Mouse (Mus musculus): ENCODE data around the gene Nae1. TPM values are rescaled to one million over a fixed set of nuclear protein-coding genes. Genes with fewer than 3 reads are reported as not detected.
"Not testable (repeated sequence)": the region's sequence is repeated elsewhere in the genome, so short reads cannot be mapped to it uniquely, and the experiment has no call there.

Nae1 gene
- 98.6 and 98.9 TPM in 2 replicates for total RNA-seq (2017)

- peak; percentile 88 for ATAC-seq (ENCODE audit: extremely low read depth, insufficient number of reproducible peaks, low FRiP score, poor library complexity, severe bottlenecking)
Measured at GRCm38 (mm10) chr8:104533971-104534778, at the start of gene Nae1, which contains the start of gene Car7. Gene Nae1, minus strand, starts transcription at chr8:104534637. Gene Car7, plus strand, starts transcription at chr8:104534689.

GRCm38 (mm10) chr8:104577606-104578005 is 43.2 kb upstream of the Nae1 start:
- not testable (repeated sequence) for ATAC-seq (ENCODE audit: extremely low read depth, insufficient number of reproducible peaks, low FRiP score, poor library complexity, severe bottlenecking)

GRCm38 (mm10) chr8:104576820-104577219 is 42.4 kb upstream of the Nae1 start:
- ATAC-seq (ENCODE audit: extremely low read depth, insufficient number of reproducible peaks, low FRiP score, poor library complexity, severe bottlenecking): no peak

DNA sequence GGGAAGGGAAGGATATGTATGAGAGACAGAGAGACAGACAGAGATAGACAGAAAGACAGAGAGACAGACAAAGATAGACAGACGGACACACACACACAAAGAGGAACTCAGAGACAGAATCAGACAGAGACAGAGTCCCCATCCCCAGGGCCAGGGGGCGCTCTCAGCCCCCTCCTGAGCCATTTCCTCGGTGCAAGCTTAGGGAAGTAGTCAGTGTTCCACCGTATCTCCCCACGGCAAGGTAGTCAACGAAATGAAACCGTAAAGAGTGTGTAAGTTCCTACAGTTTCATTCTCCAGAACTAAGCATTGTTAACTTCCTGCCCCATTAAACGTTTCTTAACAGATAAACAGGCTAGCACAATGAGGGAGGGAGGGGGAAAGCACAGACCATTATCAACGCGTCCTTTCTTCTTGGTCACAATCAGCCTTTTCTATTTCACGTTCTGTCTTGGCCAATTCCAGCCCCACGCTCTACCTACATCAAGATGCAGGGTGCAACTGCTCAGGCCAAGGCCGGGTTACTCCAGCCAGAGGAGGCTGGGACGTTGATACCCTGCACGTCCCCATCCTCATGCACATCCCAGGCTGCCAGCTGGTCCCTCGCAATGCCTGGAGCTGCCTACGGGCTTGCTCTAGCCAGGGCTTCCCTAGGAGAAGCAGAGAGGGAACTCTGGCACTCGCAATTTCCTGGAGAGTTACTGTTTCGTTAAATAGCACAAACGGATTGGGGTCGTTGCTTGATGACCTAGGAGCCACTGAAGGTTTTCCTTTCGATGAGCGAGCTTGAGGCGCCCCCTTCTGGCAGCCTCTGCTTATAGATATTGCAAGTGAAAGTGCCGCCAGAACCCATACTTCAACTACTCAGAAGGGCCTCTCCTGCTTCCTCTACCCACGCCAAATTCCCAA is 36.3 kb upstream of the Nae1 start:
- ATAC-seq (ENCODE audit: extremely low read depth, insufficient number of reproducible peaks, low FRiP score, poor library complexity, severe bottlenecking): peak; percentile 89

- no peak for ATAC-seq (ENCODE audit: extremely low read depth, insufficient number of reproducible peaks, low FRiP score, poor library complexity, severe bottlenecking)
Measured at GRCm38 (mm10) chr8:104569559-104569958, 35.1 kb upstream of the Nae1 start.

DNA sequence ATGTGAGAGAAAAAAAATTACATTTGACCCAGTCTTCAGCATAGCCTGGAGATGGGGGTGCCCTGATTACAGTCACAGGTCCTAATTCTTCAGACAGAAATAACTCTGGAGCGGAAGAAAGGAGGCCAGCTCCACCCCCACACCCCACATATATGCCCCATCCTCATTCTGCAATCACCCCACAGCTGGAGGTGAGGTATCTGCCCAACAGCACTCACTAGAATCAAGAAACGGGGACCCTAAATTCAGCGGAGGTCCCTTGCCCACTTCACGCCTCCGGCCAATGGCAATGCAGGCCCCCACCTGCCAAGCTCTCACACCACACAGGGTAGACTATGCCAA is 31.0 kb upstream of the Nae1 start:
- no peak for ATAC-seq (ENCODE audit: extremely low read depth, insufficient number of reproducible peaks, low FRiP score, poor library complexity, severe bottlenecking)

DNA sequence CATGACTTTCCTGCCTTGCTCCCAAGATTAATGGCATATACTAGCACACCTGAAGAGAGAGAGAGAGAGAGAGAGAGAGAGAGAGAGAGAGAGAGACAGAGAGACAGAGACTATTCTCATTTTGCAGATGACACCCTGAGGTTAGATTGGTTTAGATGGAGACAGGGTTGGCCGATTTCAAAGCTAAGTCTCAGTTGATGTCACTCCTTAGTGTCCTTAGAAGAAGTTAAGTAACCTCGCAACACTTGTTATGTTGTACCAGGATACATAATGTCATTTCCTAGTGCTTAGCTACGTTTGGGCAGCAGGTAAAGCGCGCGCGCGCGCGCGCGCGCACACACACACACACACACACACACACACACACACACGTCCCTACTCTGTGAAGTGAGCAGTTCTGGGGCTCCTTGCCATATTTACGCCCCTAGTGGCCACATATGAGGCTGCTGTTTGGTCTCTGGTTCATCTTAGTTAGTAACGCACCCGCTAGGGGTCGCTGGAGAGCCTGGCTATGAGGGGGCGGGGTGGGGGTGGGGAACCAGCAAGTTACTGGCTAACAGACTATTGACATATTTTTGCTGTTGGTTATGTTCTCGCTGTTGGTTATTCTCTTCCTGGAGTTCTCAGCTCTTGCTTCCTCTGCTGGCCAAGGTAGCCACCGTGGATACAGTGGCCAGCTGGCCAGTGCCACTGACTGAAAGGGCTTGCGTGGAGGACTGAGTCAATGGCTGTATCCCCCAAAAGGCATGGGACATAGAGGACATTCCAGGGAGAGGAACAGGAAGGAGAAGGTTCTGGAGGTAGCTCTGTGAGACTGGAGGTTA is 30.4 kb upstream of the Nae1 start:
- peak; percentile 99 for ATAC-seq (ENCODE audit: extremely low read depth, insufficient number of reproducible peaks, low FRiP score, poor library complexity, severe bottlenecking)

- ATAC-seq (ENCODE audit: extremely low read depth, insufficient number of reproducible peaks, low FRiP score, poor library complexity, severe bottlenecking): no peak
Measured at GRCm38 (mm10) chr8:104560731-104561130, 26.3 kb upstream of the Nae1 start.

GRCm38 (mm10) chr8:104557226-104557625 is 22.8 kb upstream of the Nae1 start:
- ATAC-seq (ENCODE audit: extremely low read depth, insufficient number of reproducible peaks, low FRiP score, poor library complexity, severe bottlenecking): no peak

DNA sequence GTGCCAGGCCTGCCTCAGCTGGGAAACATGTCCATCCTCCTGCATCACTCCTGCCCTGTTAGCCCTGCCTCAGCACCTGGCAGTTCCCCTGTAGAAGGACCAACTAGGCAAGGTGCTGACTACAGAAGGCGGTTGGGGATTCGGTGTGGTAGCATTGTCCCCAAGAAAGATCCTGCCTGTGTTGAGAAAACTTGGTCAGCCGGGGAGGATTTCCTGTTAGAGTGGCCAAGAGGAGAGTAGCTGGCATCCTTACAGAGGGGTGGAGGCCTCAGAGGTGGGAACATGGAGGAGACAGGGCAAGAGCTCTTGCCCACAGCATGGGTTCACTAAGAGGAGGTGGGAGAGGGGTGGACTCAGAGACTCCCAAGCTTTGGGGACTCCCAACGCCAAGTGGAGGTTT is 20.8 kb upstream of the Nae1 start:
- no peak for ATAC-seq (ENCODE audit: extremely low read depth, insufficient number of reproducible peaks, low FRiP score, poor library complexity, severe bottlenecking)

- ATAC-seq (ENCODE audit: extremely low read depth, insufficient number of reproducible peaks, low FRiP score, poor library complexity, severe bottlenecking): no peak
Measured at GRCm38 (mm10) chr8:104543440-104544045, 9.1 kb upstream of the Nae1 start.

- no peak for ATAC-seq (ENCODE audit: extremely low read depth, insufficient number of reproducible peaks, low FRiP score, poor library complexity, severe bottlenecking)
Measured at GRCm38 (mm10) chr8:104542160-104542559, 7.7 kb upstream of the Nae1 start.

- no peak for ATAC-seq (ENCODE audit: extremely low read depth, insufficient number of reproducible peaks, low FRiP score, poor library complexity, severe bottlenecking)
Measured at GRCm38 (mm10) chr8:104541515-104541880, 7.1 kb upstream of the Nae1 start.

- ATAC-seq (ENCODE audit: extremely low read depth, insufficient number of reproducible peaks, low FRiP score, poor library complexity, severe bottlenecking): no peak
Measured at GRCm38 (mm10) chr8:104540710-104541514, 6.5 kb upstream of the Nae1 start.

DNA sequence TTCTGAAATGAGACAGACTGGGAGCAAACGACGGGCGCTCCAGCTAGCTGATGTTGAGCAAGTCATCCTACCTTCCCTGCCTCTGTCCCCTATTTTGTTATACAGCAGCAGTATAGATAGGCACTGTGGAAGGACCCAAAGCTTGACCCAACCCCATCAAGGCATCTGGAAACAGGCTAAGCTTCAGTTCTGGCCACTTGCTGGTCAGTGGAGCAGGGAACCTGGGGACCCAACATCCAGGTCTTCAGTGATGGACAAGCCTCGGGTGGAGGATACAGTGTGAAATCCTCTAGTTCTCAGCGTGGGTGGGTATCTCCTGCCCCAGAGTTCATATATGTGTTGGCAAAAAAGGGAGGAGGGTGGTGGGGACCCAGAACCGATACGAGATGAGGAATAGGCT is 5.8 kb upstream of the Nae1 start:
- no peak for ATAC-seq (ENCODE audit: extremely low read depth, insufficient number of reproducible peaks, low FRiP score, poor library complexity, severe bottlenecking)

- no peak for ATAC-seq (ENCODE audit: extremely low read depth, insufficient number of reproducible peaks, low FRiP score, poor library complexity, severe bottlenecking)
Measured at GRCm38 (mm10) chr8:104539566-104539965, 5.1 kb upstream of the Nae1 start.

GRCm38 (mm10) chr8:104538896-104539295 is 4.5 kb upstream of the Nae1 start:
- ATAC-seq (ENCODE audit: extremely low read depth, insufficient number of reproducible peaks, low FRiP score, poor library complexity, severe bottlenecking): no peak

DNA sequence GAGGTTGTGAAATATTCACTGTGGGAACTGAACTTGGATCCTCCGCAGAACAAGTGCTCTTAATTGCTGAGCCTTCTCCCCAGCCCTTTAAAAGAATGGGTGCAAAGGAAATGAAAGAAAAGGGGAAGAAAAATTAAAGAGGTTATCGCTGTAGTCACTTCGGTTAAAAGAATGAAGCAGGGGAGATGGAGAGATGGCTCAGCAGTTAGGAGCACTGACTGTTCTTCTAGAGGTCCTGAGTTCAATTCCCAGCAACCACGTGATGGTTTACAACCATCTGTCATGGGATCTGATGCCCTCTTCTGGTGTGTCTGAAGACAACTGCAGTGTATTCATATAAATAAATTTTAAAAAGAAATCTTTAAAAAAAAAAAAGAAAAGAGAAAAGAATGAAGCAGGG is 1.6 kb upstream of the Nae1 start:
- ATAC-seq (ENCODE audit: extremely low read depth, insufficient number of reproducible peaks, low FRiP score, poor library complexity, severe bottlenecking): no peak

Data from neutrophil, adult 5-6 weeks (primary cell).